Mouse (Mus musculus): ENCODE data around the gene Nxn.

DNA sequence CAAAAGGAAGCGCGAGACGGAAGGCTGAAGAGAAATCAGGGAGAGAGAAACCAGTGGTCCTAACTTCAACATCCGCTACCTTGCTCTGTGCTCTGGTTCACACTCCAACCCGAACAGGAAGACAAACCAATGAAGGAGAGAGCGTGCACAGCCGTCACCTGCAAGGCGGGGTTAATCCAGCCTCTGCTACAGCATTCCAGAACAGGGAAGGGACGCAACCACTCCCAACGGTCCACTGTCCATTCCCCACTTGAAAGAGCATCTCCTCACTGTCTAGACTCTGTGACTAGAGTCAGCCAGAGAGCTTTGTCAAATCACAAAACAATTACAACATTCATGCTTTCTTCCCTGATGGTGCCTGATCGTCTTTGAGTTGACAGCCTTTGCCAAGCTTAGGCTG lies 5.9 kb downstream of the Nxn start:
- TF ChIP-seq CTCF (IDR thresholded peaks at IDR 0.05; ENCODE audit: low read depth, low read length) (no peak), GATA1 (IDR thresholded peaks at IDR 0.05; ENCODE audit: borderline replicate concordance, low read length) (no peak)
